Mouse (Mus musculus) retina, postnatal 1 day (tissue): ENCODE data around the gene Shc2.

Experiments
- DNase-seq: peaks from one replicate; pipeline ENCODE4 v3.0.0-alpha.2; 2012

The Shc2 gene

GRCm38 (mm10) chr10:79578276-79578675, 59.4 kb downstream of the Shc2 start:
- DNase-seq: peak; percentile 20

- no peak for DNase-seq
These were observed 60.3 kb downstream of the Shc2 start for GRCm38 (mm10) chr10:79577376-79577775.

- DNase-seq: no peak
These were observed 62.0 kb downstream of the Shc2 start for GRCm38 (mm10) chr10:79575754-79576153.

DNA sequence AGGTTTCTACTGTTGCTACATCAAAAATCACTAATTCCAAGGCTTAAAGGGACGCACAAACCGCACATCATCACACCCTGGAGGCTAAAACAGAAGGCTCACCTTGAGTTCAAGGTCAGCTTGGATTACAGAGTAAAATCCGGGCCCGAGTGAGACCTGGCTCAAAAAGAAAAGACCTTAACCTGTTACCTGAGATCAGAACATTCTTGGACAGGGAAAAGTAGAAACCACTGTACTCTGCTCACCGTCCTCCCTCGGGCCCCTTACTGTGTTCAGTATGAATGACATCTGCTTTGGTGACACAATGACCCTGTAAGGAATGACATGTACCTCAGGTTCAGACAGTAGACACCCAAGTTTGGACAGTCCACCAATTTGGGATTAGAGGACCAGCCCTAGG, 62.9 kb downstream of the Shc2 start:
- no peak for DNase-seq

DNA sequence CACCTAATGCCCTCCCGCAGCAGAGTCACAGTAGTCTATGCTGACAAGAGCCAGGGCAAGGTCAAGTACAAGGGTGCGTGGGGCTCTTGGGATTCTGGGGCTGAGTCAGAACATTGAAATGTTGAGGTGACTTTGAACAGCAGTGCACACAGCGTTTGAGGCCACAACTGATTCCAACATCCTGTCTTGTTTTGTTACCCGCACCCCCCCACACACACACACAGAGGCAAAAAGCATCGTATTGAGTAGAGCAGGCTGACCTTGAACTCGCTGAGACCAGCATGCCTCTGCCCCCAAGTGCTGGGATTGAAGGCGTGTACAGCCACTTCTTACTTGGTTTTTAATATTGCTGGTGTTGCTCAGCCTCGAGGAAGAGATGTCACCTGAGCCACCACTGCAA, 63.4 kb downstream of the Shc2 start:
- no peak for DNase-seq

DNA sequence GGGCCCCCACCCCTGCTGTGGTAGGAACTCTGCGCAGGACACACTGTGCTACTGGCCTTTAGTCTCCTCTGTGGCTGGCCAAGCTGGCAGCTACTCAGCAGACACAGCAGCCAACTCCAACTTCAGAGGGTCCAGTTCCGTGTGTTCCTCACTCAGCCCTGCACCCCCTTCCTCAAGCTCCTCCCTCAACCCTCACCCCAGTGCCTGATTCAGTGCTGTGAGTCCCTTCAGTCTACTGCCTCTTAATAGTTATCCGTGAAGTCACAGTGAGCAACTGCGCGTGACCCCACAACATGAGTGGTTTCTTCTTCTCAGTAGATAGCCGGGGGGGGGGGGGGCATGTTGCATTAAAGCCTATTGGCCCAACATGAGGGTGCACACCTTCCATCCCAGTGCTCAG, 64.1 kb downstream of the Shc2 start:
- DNase-seq: no peak

DNA sequence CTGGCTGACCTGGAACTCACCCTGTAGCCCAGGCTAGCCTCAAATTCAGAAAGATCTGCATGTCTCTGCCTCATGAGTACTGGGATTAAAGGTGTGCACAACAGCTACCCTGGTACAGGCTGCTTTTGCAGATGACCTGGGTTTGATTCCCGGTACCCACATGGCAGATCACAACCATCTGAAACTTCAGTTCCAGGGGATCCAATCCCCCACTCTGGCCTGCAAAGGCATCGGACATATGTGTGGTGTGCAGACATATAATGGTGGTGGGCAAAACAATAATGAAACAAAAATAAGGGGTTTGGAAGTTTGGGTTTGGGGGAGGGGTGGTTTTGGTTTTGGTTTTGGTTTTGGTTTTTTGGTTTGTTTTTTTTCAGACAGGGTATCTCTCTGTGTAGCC, 66.4 kb downstream of the Shc2 start:
- no peak for DNase-seq

- DNase-seq: no peak
These were observed 67.8 kb downstream of the Shc2 start for GRCm38 (mm10) chr10:79569921-79570320.
